Mouse (Mus musculus) lung, postnatal 0 days (tissue): ENCODE measurements around the gene Olfr522.
"Not testable (repeated sequence)": the region's sequence is repeated elsewhere in the genome, so short reads cannot be mapped to it uniquely, and the experiment has no call there.

Experiments used
- CTCF ChIP-seq: IDR thresholded peaks from 2 replicates; pipeline ENCODE4 v1.5.1; 2016; ENCODE audit warnings: antibody characterized with exemption, mild to moderate bottlenecking
- EP300 ChIP-seq: IDR thresholded peaks from 2 replicates; pipeline ENCODE4 v1.6.1; 2016; ENCODE audit warnings: antibody characterized with exemption, mild to moderate bottlenecking, control low read depth

DNA sequence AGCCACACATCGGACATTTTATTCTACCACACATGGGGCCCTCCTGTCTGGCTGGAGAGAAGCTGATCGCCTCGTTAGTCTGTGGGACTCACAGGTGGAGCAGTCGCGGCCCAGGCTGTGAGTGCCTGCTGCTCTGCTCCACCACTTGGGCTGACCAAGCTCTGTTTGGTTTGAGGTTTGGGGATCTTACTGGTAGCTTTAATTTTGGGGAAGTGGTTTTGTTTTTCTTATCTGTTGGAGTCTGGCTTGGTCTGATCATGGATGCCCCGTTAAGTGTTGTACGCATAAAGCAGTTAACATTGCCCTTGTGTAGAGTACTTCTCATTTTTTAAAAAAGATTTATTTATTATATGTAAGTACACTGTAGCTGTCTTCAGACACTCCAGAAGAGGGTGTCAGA lies 30.5 kb downstream of the Olfr522 start:
- not testable (repeated sequence) for TF ChIP-seq CTCF, EP300
